Mouse (Mus musculus) intestine, postnatal 0 days (tissue): ENCODE measurements around the gene Uchl4. TPM values are rescaled to one million over a fixed set of nuclear protein-coding genes. Genes with fewer than 3 reads are reported as not detected.
"Not testable (repeated sequence)": the region's sequence is repeated elsewhere in the genome, so short reads cannot be mapped to it uniquely, and the experiment has no call there.

ENCODE experiments used
- ATAC-seq: fragments of 200-750 bp; cut with Nextera tagmentation; 2 replicates; pipeline ENCODE4 v1.8.0; 2017; ENCODE audit warnings: mild to moderate bottlenecking, moderate TSS enrichment, moderate library complexity
- H3K27ac ChIP-seq: fragments of 300-500 bp; sonication (generic); 2 replicates; pipeline ENCODE4 v1.5.1; 2014; ENCODE audit warnings: mild to moderate bottlenecking, low read depth, low read length, moderate library complexity
- H3K27me3 ChIP-seq: fragments of 300-500 bp; sonication (generic); replicated peaks from 2 replicates; pipeline ENCODE4 v1.6.1; 2014; ENCODE audit warnings: low read length, mixed read lengths; ENCODE audit not compliant: control insufficient read depth, insufficient read depth
- H3K36me3 ChIP-seq: fragments of 300-500 bp; sonication (generic); 2 replicates; pipeline ENCODE4 v1.6.1; 2014; ENCODE audit warnings: mild to moderate bottlenecking, moderate library complexity; ENCODE audit not compliant: control insufficient read depth, insufficient read depth
- H3K4me1 ChIP-seq: fragments of 300-500 bp; sonication (generic); replicated peaks from 2 replicates; pipeline ENCODE4 v1.6.1; 2014; ENCODE audit warnings: antibody characterized with exemption, low read length, mixed read lengths; ENCODE audit not compliant: control insufficient read depth, insufficient read depth
- H3K4me2 ChIP-seq: fragments of 300-500 bp; sonication (generic); replicated peaks from 2 replicates; pipeline ENCODE4 v1.6.1; 2014; ENCODE audit warnings: low read depth, mild to moderate bottlenecking, moderate library complexity
- H3K4me3 ChIP-seq: fragments of 300-500 bp; sonication (generic); 2 replicates; pipeline ENCODE4 v1.5.1; 2014; ENCODE audit warnings: low read depth, low read length
- H3K9ac ChIP-seq: fragments of 300-500 bp; sonication (generic); 2 replicates; pipeline ENCODE4 v1.6.1; 2014; ENCODE audit warnings: mild to moderate bottlenecking, low read depth, low read length
- H3K9me3 ChIP-seq: fragments of 300-500 bp; sonication (generic); 2 replicates; pipeline ENCODE4 v1.6.1; 2016; ENCODE audit warnings: mixed run types; ENCODE audit not compliant: control insufficient read depth
- CTCF ChIP-seq: sonication (generic); IDR thresholded peaks from 2 replicates; pipeline ENCODE4 v1.5.1; 2016; ENCODE audit warnings: low read depth, mild to moderate bottlenecking, control low read depth, antibody characterized with exemption, moderate library complexity
- WGBS: fragments of 180-500 bp; shearing (Covaris S2); extraction: QIAGEN DNeasy Blood & Tissue Kit; methylation state at CpG from one replicate; pipeline ENCODE4 v1.1.7; 2014; 5-methylcytosine and 5-hydroxymethylcytosine counted together
- polyA plus RNA-seq: library from polyadenylated mRNA; unstranded; fragments of >200 nt; fragmentation: Nextera tagmentation; extraction: Ambion mirVana; gene quantifications from 2 replicates; pipeline ENCODE4 v1.2.1, GENCODE M21; 2015

Uchl4 gene
- polyA plus RNA-seq, 1 experiment from 2014 or later = 2.0 TPM

DNA sequence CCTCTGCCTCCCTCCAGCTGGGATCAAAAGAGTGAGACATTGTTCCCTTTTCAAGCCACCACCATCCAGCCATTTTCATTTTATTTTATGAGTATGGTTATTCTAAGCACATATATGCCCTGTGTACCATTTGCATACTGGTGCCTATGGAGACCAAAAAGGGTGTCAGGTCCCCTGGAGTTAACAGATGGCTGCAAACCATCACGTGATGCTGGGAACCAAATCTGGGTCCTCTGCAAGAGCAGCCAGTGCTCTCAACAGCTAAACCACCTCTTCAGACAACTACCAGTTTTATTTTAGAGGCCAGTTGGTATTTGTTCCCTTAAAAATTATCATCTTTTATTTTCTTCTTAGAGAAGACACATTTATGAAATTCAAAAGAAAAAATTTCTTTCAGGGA is 29.8 kb downstream of the Uchl4 start:
- Histone ChIP-seq H3K4me3 (no peak overlapping the region), H3K9me3 (no peaks in the 10 kb centered on the region), H3K9ac (no peak overlapping the region), H3K36me3 (no peaks in the 10 kb centered on the region), H3K27ac (no peak overlapping the region), H3K4me2 (no peak overlapping the region), H3K4me1 (no peaks in the 10 kb centered on the region), H3K27me3 (no peaks in the 10 kb centered on the region)
- no peak for ATAC-seq
- no peak for TF ChIP-seq CTCF
- 44% methylated on average over 1 of the region's 1 CpGs for WGBS

DNA sequence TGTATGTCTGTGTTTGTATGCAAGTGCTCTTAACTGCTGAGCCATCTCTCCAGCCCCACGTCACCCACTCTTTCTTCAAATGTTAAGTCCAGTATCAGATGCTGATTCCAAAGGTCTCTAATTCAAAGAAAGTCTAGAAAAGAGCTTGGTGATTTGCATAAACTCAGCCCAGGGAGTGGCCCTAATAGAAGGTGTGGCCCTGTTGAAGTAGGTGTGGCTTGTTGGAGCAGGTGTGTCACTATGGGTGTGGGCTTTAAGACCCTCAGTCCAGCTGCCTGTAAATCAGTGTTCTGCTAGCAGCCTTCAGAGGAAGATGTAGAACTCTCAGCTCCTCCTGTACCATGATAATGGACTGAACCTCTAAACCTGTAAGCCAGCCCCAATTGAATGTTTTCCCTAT is 32.2 kb downstream of the Uchl4 start:
- no peak for ATAC-seq
- Histone ChIP-seq H3K4me3 (no peak overlapping the region), H3K4me1 (no peaks in the 10 kb centered on the region), H3K9me3 (no peaks in the 10 kb centered on the region), H3K27me3 (no peaks in the 10 kb centered on the region), H3K27ac (no peak overlapping the region), H3K9ac (no peak overlapping the region), H3K4me2 (no peak overlapping the region), H3K36me3 (no peaks in the 10 kb centered on the region)
- WGBS = 56% methylated on average over 1 of the region's 1 CpGs
- no peak for TF ChIP-seq CTCF

DNA sequence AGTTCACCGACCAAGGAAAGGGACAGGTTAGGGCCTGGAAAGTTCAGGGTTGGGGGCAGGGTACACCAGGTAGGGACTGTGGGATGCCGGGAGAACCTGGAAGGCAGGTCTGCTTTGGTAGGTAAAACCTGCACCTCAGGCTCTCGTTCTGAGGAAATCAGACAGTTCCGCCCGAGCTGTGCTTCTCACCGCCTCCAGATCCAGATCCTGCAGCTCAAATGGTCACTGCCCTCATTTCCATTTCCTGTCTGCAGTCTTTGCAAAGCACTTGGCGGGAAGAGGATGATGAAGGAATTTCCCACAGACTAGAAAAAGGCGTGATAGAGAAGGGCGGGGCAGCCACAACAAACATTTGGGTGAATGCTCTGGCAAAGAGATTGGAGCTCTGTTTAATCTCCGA is 33.2 kb downstream of the Uchl4 start:
- H3K27ac ChIP-seq = no peak overlapping the region
- 78% methylated on average over 10 of the region's 10 CpGs for WGBS
- TF ChIP-seq CTCF = no peak
- H3K4me3 ChIP-seq = no peak overlapping the region
- no peaks in the 10 kb centered on the region for H3K9me3 ChIP-seq
- H3K36me3 ChIP-seq = no peaks in the 10 kb centered on the region
- H3K4me2 ChIP-seq = no peak overlapping the region
- no peak for ATAC-seq
- H3K9ac ChIP-seq = no peak overlapping the region
- no peaks in the 10 kb centered on the region for H3K27me3 ChIP-seq
- H3K4me1 ChIP-seq = no peaks in the 10 kb centered on the region

DNA sequence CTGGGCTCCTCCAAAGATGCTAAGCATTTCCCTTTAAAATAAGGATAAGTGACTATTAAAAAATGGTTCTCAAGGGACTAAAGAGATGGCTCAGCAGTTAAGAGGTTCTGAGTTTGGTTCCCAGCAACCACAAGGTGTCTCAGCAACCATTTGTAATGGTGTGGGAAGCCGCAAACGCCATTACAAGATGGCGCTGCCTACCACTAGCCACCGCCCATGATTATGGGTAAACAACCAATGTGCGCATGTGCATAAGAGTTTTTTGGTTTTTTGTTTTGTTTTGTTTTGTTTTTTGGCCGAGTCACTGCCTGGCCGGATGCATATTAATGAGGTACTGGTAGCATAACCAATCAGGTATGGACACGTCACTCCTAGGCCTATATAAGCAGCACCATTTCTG is 33.8 kb downstream of the Uchl4 start:
- ATAC-seq = not testable (repeated sequence)
- WGBS = 97% methylated on average over 8 of the region's 8 CpGs

DNA sequence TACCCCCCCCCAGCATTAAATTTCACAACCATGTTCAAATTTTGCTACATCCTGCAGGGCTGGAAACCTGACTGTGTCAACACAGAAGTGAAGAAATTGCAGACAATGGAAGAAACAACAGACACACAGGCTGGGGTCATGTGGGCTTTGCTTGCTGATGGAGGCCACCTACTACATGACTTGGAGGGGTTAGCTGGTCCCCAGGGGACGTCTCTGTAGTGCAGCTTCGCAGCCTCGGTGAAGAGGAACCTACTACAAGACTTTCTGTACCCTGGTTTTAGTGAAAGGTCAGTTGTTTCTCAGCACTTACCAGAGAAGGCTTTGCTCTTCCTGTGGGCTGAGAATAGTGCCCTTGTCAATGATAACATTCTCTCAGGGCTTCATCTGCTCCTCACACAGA is 36.2 kb downstream of the Uchl4 start:
- WGBS = 71% methylated on average over 3 of the region's 3 CpGs
- no peaks in the 10 kb centered on the region for H3K36me3 ChIP-seq
- no peak for ATAC-seq
- H3K9me3 ChIP-seq = no peaks in the 10 kb centered on the region
- H3K4me3 ChIP-seq = no peak overlapping the region
- no peaks in the 10 kb centered on the region for H3K27me3 ChIP-seq
- H3K4me2 ChIP-seq = no peak overlapping the region
- no peak overlapping the region for H3K27ac ChIP-seq
- H3K4me1 ChIP-seq = no peaks in the 10 kb centered on the region
- H3K9ac ChIP-seq = no peak overlapping the region
- no peak for TF ChIP-seq CTCF

More for the DNA sequence above, 33.8 kb downstream of the Uchl4 start:
- H3K9ac ChIP-seq, H3K4me1 ChIP-seq, H3K36me3 ChIP-seq, H3K4me2 ChIP-seq, H3K4me3 ChIP-seq, H3K27ac ChIP-seq, H3K9me3 ChIP-seq, H3K27me3 ChIP-seq: not testable (repeated sequence)

DNA sequence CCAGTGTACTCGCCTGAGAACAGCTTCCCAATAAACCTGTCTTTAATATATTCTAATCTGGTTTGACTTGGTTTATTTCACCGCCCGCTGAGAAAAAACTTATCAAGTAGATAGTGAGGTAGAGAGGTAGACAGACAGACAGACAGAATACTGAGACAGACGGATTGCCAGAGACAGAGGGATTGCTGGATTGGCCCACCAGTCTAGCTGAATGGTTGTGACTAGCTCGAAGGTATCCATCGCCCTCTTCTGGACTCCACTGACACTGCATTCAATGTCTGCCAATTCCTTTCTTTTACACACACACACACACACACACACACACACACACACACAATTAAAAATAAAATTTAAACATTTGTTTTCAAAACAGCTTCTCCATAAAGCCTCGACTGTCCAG is 37.6 kb downstream of the Uchl4 start:
- H3K4me2 ChIP-seq = no peak overlapping the region
- H3K27ac ChIP-seq = no peak overlapping the region
- no peaks in the 10 kb centered on the region for H3K9me3 ChIP-seq
- H3K9ac ChIP-seq = no peak overlapping the region
- no peaks in the 10 kb centered on the region for H3K27me3 ChIP-seq
- ATAC-seq = no peak
- no peaks in the 10 kb centered on the region for H3K36me3 ChIP-seq
- H3K4me3 ChIP-seq = no peak overlapping the region
- H3K4me1 ChIP-seq = no peaks in the 10 kb centered on the region
- TF ChIP-seq CTCF = peak; percentile 81
- WGBS = 40% methylated on average over 7 of the region's 7 CpGs

DNA sequence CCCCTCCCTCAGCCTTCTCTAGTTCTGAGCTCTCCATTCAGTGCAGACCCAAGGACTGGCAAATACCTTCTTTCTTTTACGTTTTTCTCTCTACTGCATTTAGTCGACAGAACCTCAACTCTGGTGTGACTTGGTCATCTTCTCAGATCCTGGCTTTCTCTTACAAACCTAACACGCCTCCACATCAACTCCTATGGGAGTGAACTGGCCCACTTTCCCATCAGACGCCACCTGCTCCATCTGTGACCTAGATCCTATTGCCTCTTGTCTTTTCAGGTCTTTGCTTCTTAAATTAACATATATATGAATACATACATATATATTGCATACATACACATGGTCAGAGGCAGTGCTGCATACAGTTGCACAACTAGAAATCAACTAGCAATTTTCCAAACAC is 38.8 kb downstream of the Uchl4 start:
- ATAC-seq = no peak
- WGBS = 74% methylated on average over 4 of the region's 4 CpGs
- TF ChIP-seq CTCF = no peak

More for the DNA sequence above, 38.8 kb downstream of the Uchl4 start:
- Histone ChIP-seq H3K9me3 (no peaks in the 10 kb centered on the region), H3K27ac (no peak overlapping the region), H3K4me3 (no peak overlapping the region), H3K4me2 (no peak overlapping the region), H3K27me3 (no peaks in the 10 kb centered on the region), H3K4me1 (no peaks in the 10 kb centered on the region), H3K9ac (no peak overlapping the region), H3K36me3 (no peaks in the 10 kb centered on the region)
